Mouse (Mus musculus) heart, embryonic 14.5 days (tissue): ENCODE measurements around the gene Izumo4. TPM values are rescaled to one million over a fixed set of nuclear protein-coding genes. Genes with fewer than 3 reads are reported as not detected.

Source experiments
- ATAC-seq: fragments of 200-750 bp; cut with Nextera tagmentation; 2 replicates; pipeline ENCODE4 v1.8.0; 2017; ENCODE audit warnings: low read depth, moderate TSS enrichment; ENCODE audit not compliant: insufficient number of reproducible peaks, insufficient read depth, low FRiP score
- H3K27ac ChIP-seq, 2 experiments: fragments of 200-500 bp in 1 of 2; fragments of 300-500 bp in 1 of 2; sonication (generic) in 1 of 2; replicated peaks in 1 of 2; 2 replicates each; pipeline ENCODE4 v1.5.1; 2012 to 2014; ENCODE audit warnings: low read depth in 2 of 2, low read length in 2 of 2, control low read depth in 1 of 2, mild to moderate bottlenecking in 1 of 2, mixed read lengths in 1 of 2; ENCODE audit not compliant: control insufficient read depth in 1 of 2, insufficient read depth in 1 of 2
- H3K27me3 ChIP-seq: fragments of 300-500 bp; sonication (generic); 2 replicates; pipeline ENCODE4 v1.6.1; 2014; ENCODE audit warnings: mild to moderate bottlenecking, low read length, control low read depth; ENCODE audit not compliant: control insufficient read depth, insufficient read depth
- H3K36me3 ChIP-seq: fragments of 300-500 bp; sonication (generic); 2 replicates; pipeline ENCODE4 v1.6.1; 2014; ENCODE audit warnings: mild to moderate bottlenecking, control low read depth, low read length, mixed read lengths; ENCODE audit not compliant: control insufficient read depth, insufficient read depth
- H3K4me1 ChIP-seq, 2 experiments: fragments of 200-500 bp in 1 of 2; fragments of 300-500 bp in 1 of 2; sonication (generic) in 1 of 2; 2 replicates each; pipeline ENCODE4 v1.6.1; 2012 to 2014; ENCODE audit warnings: low read length in 2 of 2, control low read depth in 1 of 2, mixed read lengths in 1 of 2; ENCODE audit not compliant: control insufficient read depth in 2 of 2, insufficient read depth in 2 of 2
- H3K4me2 ChIP-seq: fragments of 300-500 bp; sonication (generic); 2 replicates; pipeline ENCODE4 v1.6.1; 2014; ENCODE audit warnings: mild to moderate bottlenecking, low read length
- H3K4me3 ChIP-seq, 2 experiments: fragments of 200-500 bp in 1 of 2; fragments of 300-500 bp in 1 of 2; sonication (generic) in 1 of 2; 2 replicates each; pipeline ENCODE4 v1.5.1; 2012 to 2014; ENCODE audit warnings: low read length in 2 of 2, mild to moderate bottlenecking in 2 of 2, control low read depth in 1 of 2, low read depth in 1 of 2, moderate library complexity in 1 of 2; ENCODE audit not compliant: control insufficient read depth in 1 of 2, insufficient read depth in 1 of 2
- H3K9ac ChIP-seq: fragments of 300-500 bp; sonication (generic); 2 replicates; pipeline ENCODE4 v1.6.1; 2014; ENCODE audit warnings: mild to moderate bottlenecking, low read length
- H3K9me3 ChIP-seq: fragments of 300-500 bp; sonication (generic); 2 replicates; pipeline ENCODE4 v1.6.1; 2016; ENCODE audit warnings: low read length, control low read depth; ENCODE audit not compliant: control insufficient read depth
- WGBS: fragments of 180-500 bp; shearing (Covaris S2); extraction: QIAGEN DNeasy Blood & Tissue Kit; methylation state at CpG from one replicate; pipeline ENCODE4 v1.1.7; 2014; 5-methylcytosine and 5-hydroxymethylcytosine counted together
- polyA plus RNA-seq: library from polyadenylated mRNA; unstranded; fragments of >200 nt; fragmentation: Nextera tagmentation; extraction: Ambion mirVana; gene quantifications from 2 replicates; pipeline ENCODE4 v1.2.1, GENCODE M21; 2014

Izumo4 gene
- polyA plus RNA-seq, 1 experiment from 2014 or later: 7.0 TPM

- Histone ChIP-seq H3K9me3 (no peaks in the 10 kb centered on the region), H3K27me3 (no peaks in the 10 kb centered on the region), H3K4me1 (peaks cover 8 to 29% of the 10 kb centered on the region in 2 experiments), H3K36me3 (peaks cover 20% of the 10 kb centered on the region), H3K9ac (peak overlapping the region; percentile 25; the same call in 1 of the 2 replicates), H3K4me2 (no peak overlapping the region), H3K4me3 (no peak overlapping the region), H3K27ac (no peak overlapping the region)
- ATAC-seq: no peak
- 58% methylated on average over 9 of the region's 9 CpGs for WGBS
Measured at GRCm38 (mm10) chr10:80697812-80698211, 4.2 kb upstream of the Izumo4 start.

DNA sequence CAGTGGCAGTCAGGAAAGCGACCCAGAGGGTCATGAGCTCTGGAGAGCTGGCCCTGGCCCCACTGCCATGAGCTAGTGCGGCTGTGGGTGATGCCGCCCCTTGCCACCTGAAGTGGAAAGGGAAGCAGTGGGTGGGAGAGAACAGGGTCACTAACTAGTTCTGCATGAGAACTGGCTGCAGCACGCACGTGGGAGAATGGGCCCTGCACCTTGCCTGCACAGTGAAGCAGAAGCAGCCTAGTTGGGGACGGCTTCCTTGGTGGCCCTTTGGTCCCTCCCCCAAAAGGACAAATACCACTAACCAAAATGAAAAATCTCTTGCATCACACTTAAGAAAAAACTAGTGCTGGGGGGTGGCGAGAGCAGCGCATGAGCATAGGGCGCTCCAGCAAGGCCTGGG, 3.4 kb upstream of the Izumo4 start:
- Histone ChIP-seq H3K4me1 (peaks cover 14 to 28% of the 10 kb centered on the region in 2 experiments), H3K9ac (peak overlapping the region; percentile 25; the same call in 1 of the 2 replicates)
- no peak for ATAC-seq

GRCm38 (mm10) chr10:80700038-80700504, 1.9 kb upstream of the Izumo4 start:
- H3K27me3 ChIP-seq: no peaks in the 10 kb centered on the region
- 0 out of 2 replicates have a peak, but pooled peaks cover 4% of the 10 kb centered on the region for H3K36me3 ChIP-seq
- no peak overlapping the region for H3K4me3 ChIP-seq
- WGBS: 79% methylated on average over 7 of the region's 7 CpGs
- no peak for ATAC-seq
- H3K27ac ChIP-seq: no peak overlapping the region
- no peaks in the 10 kb centered on the region for H3K9me3 ChIP-seq
- H3K9ac ChIP-seq: no peak overlapping the region; the same call in 1 of the 2 replicates
- H3K4me2 ChIP-seq: peak overlapping the region; percentile 71; the same call in 1 of the 2 replicates
- peaks cover 18 to 37% of the 10 kb centered on the region in 2 experiments for H3K4me1 ChIP-seq

More for the DNA sequence above, 3.4 kb upstream of the Izumo4 start:
- Histone ChIP-seq H3K4me2 (no peak overlapping the region), H3K27ac (no peak overlapping the region), H3K4me3 (no peak overlapping the region), H3K9me3 (no peaks in the 10 kb centered on the region), H3K27me3 (no peaks in the 10 kb centered on the region), H3K36me3 (peaks cover 19% of the 10 kb centered on the region)
- 91% methylated on average over 9 of the region's 9 CpGs for WGBS

DNA sequence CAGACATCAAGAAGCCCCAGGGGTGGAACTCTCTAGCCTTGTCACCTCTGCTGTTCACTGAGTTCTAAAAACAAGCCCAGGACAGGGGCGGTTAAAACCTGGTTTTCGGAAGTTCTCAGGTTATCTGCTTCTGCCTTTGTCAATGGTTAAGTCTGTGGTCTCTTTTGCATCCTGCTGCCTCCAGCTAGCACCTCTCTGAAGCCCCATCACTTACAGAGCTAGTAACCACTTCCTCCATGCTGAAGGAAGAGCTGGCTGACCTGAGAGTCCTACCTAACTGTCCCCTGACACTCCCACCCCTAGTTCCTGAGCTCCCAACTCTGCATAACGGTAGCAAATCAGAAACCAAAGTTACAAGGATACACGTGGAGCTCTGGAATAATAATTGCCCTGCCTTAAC, 1.3 kb upstream of the Izumo4 start:
- 39% methylated on average over 4 of the region's 4 CpGs for WGBS
- peak overlapping the region; percentile 59 to 73; a peak in 3 of 4 replicates for H3K4me3 ChIP-seq
- peaks cover 18 to 40% of the 10 kb centered on the region in 2 experiments for H3K4me1 ChIP-seq
- H3K27ac ChIP-seq: peak overlapping the region in 1 of 2 experiments; percentile 6; a peak in 2 of 4 replicates
- H3K36me3 ChIP-seq: peaks cover 10% of the 10 kb centered on the region
- ATAC-seq: no peak
- no peaks in the 10 kb centered on the region for H3K27me3 ChIP-seq
- H3K4me2 ChIP-seq: peak overlapping the region; percentile 71
- peak overlapping the region; percentile 77 for H3K9ac ChIP-seq
- no peaks in the 10 kb centered on the region for H3K9me3 ChIP-seq

DNA sequence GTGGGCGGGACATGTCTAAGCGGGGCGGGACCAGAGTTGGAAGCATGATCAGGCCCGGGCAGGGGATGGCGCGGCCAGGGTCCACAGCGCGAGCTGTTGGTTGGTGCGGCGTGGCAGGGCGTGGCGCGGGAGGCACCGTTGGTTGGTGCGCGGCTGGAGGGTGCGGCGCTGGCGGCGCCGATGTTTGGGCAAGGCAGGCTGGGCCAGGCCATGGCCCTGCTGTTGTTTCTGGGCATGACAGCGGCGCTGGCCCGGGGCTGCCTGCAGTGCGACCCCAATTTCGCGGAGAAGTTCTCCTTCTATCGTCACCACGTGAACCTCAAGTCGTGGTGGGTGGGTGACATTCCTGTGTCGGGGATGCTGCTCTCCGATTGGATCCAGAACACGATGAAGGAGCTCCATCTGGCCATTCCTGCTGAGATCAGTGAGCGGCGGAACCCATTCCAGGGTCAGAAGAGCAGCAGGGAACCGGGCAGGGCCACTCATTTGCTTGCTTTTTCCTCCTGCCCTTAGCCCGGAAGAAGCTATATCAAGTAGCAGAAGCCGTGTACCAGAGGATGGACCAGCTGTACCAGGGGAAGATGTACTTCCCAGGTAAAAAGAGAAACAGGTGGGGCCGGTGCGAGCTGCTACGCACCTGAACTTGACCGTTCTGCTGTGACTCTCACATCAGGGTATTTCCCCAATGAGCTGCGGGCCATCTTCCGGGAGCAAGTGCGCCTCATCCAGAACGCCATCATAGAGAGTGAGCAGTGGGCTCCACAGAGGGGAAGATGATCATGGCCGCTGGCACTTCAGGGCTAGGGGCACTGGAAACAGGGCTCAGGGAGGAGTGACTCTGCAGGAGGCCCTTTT, 779 bp downstream of the Izumo4 start:
- H3K36me3 ChIP-seq: peaks cover 29% of the 10 kb centered on the region
- H3K4me3 ChIP-seq: peak overlapping the region; percentile 59 to 66
- ATAC-seq: peak; percentile 83
- WGBS: 2% methylated on average over 43 of the region's 47 CpGs
- peaks cover 18 to 39% of the 10 kb centered on the region in 2 experiments for H3K4me1 ChIP-seq
- H3K9me3 ChIP-seq: no peaks in the 10 kb centered on the region
- H3K27me3 ChIP-seq: no peaks in the 10 kb centered on the region
- H3K9ac ChIP-seq: peak overlapping the region; percentile 74
- H3K27ac ChIP-seq: peak overlapping the region; percentile 70 to 79
- peak overlapping the region; percentile 87 for H3K4me2 ChIP-seq

GRCm38 (mm10) chr10:80703643-80704042, 1.7 kb downstream of the Izumo4 start:
- ATAC-seq: no peak
- no peak overlapping the region for H3K27ac ChIP-seq
- WGBS: 89% methylated on average over 5 of the region's 5 CpGs

GRCm38 (mm10) chr10:80704418-80704817, 2.4 kb downstream of the Izumo4 start:
- no peak for ATAC-seq
- H3K27ac ChIP-seq: no peak overlapping the region
- no peaks in the 10 kb centered on the region for H3K27me3 ChIP-seq
- peaks cover 42% of the 10 kb centered on the region for H3K36me3 ChIP-seq
- H3K4me3 ChIP-seq: no peak overlapping the region
- peak overlapping the region; percentile 30; the same call in 1 of the 2 replicates for H3K9ac ChIP-seq
- WGBS: 73% methylated on average over 5 of the region's 5 CpGs
- peaks cover 18 to 34% of the 10 kb centered on the region in 2 experiments for H3K4me1 ChIP-seq
- no peak overlapping the region for H3K4me2 ChIP-seq
- no peaks in the 10 kb centered on the region for H3K9me3 ChIP-seq

More at GRCm38 (mm10) chr10:80703643-80704042, 1.7 kb downstream of the Izumo4 start:
- Histone ChIP-seq H3K4me1 (peaks cover 18 to 34% of the 10 kb centered on the region in 2 experiments), H3K9ac (0 out of 2 replicates have a peak overlapping the region, but pooled peaks have one; percentile 74), H3K4me3 (peak overlapping the region in 1 of 2 experiments; percentile 59; a peak in 2 of 4 replicates), H3K36me3 (peaks cover 34% of the 10 kb centered on the region), H3K4me2 (peak overlapping the region; percentile 87), H3K9me3 (no peaks in the 10 kb centered on the region), H3K27me3 (no peaks in the 10 kb centered on the region)
